ENCODE assay signal across 15 mouse cellular contexts in genomic region chr5:111426249-111426648, GRCm38 (mm10). TPM values are rescaled to one million over a fixed set of nuclear protein-coding genes. Genes with fewer than 3 reads are reported as not detected.
DNase-seq lines count a peak whose midpoint lies in the region; ATAC-seq lines count a peak whose summit lies in the region.
"Had no signal": no experiment of that assay in that cellular context is flagged by ENCODE, and none has a peak within 500 bp of the region (broad histone marks: within the 10 kb centered on the region; RNA-seq: fewer than 3 reads in every experiment).

No protein-coding gene starts in this region.

- peaks cover 51% of the 10 kb centered on the region for H3K27me3 ChIP-seq in limb, embryonic 12.5 days
- H3K27me3 ChIP-seq in limb, embryonic 10.5 days (ENCODE audit: low read depth, poor library complexity, severe bottlenecking) = peaks cover 86% of the 10 kb centered on the region
- no peaks in the 10 kb centered on the region for H3K27me3 ChIP-seq in forebrain, embryonic 16.5 days (replicated peaks; ENCODE audit: control insufficient read depth, insufficient read depth, low read length)
- H3K27me3 ChIP-seq in midbrain, embryonic 10.5 days (ENCODE audit: low read depth, poor library complexity, severe bottlenecking) = no peaks in the 10 kb centered on the region
- H3K27me3 ChIP-seq in heart, embryonic 10.5 days (ENCODE audit: insufficient read depth, poor library complexity, severe bottlenecking) = peaks cover 21% of the 10 kb centered on the region

- no peak overlapping the region for H3K9ac ChIP-seq in limb, embryonic 12.5 days (replicated peaks)
- H3K9ac ChIP-seq in forebrain, embryonic 16.5 days (replicated peaks; ENCODE audit: low read depth, low read length) = peak overlapping the region; percentile 89
- H3K9ac ChIP-seq: liver, embryonic 13.5 days had no signal

- no peaks in the 10 kb centered on the region for H3K9me3 ChIP-seq in limb, embryonic 12.5 days
- H3K9me3 ChIP-seq in limb, embryonic 10.5 days (replicated peaks) = no peaks in the 10 kb centered on the region
- no peaks in the 10 kb centered on the region for H3K9me3 ChIP-seq in forebrain, embryonic 16.5 days (ENCODE audit: control insufficient read depth, low read length)
- H3K9me3 ChIP-seq in midbrain, embryonic 10.5 days (replicated peaks) = no peaks in the 10 kb centered on the region
- H3K9me3 ChIP-seq in heart, embryonic 10.5 days = no peaks in the 10 kb centered on the region
- H3K9me3 ChIP-seq: liver, embryonic 13.5 days had no signal

- 68% methylated on average over 5 of the region's 5 CpGs for WGBS in limb, embryonic 12.5 days
- 71% methylated on average over 5 of the region's 5 CpGs for WGBS in limb, embryonic 10.5 days
- WGBS in forebrain, embryonic 16.5 days = 11% methylated on average over 5 of the region's 5 CpGs
- WGBS in midbrain, embryonic 10.5 days = 62% methylated on average over 5 of the region's 5 CpGs
- 69% methylated on average over 5 of the region's 5 CpGs for WGBS in heart, embryonic 10.5 days

- 0 out of 2 replicates have a peak overlapping the region, but pooled peaks have one; percentile 0 for H3K4me2 ChIP-seq in limb, embryonic 12.5 days
- H3K4me2 ChIP-seq in forebrain, embryonic 16.5 days (ENCODE audit: low read length) = peak overlapping the region; percentile 68
- H3K4me2 ChIP-seq: liver, embryonic 13.5 days had no signal

- H3K36me3 ChIP-seq in limb, embryonic 12.5 days = peaks cover 32% of the 10 kb centered on the region
- peaks cover 17% of the 10 kb centered on the region for H3K36me3 ChIP-seq in limb, embryonic 10.5 days
- 0 out of 2 replicates have a peak, but pooled peaks cover 5% of the 10 kb centered on the region for H3K36me3 ChIP-seq in forebrain, embryonic 16.5 days (ENCODE audit: control insufficient read depth, insufficient read depth)
- H3K36me3 ChIP-seq in midbrain, embryonic 10.5 days = peaks cover 93% of the 10 kb centered on the region
- H3K36me3 ChIP-seq in heart, embryonic 10.5 days = peaks cover 21% of the 10 kb centered on the region

- DNase-seq in limb, embryonic 10.5 days (ENCODE audit: low spot score) = no peak
- no peak for DNase-seq in midbrain, embryonic 10.5 days (ENCODE audit: low spot score)
- no peak for DNase-seq in heart, embryonic 10.5 days (ENCODE audit: low spot score)
- no peak for DNase-seq in heart, adult 8-10 months (ENCODE audit: low spot score)
- DNase-seq in thymus, postnatal 4 days = no peak
- DNase-seq in spleen, postnatal 10 days (ENCODE audit: low spot score in 2 of 2) = no peak
- DNase-seq: adrenal gland, postnatal 36 days; gastrocnemius, postnatal 25 days; heart, postnatal 10 days; liver, embryonic 13.5 days; lung, postnatal 14 days had no signal

- H3K27ac ChIP-seq in limb, embryonic 12.5 days = no peak overlapping the region
- H3K27ac ChIP-seq in limb, embryonic 10.5 days = no peak overlapping the region
- peak overlapping the region; percentile 52 for H3K27ac ChIP-seq in forebrain, embryonic 16.5 days (ENCODE audit: low read length)
- peak overlapping the region; percentile 47; the same call in 1 of the 2 replicates for H3K27ac ChIP-seq in midbrain, embryonic 10.5 days (replicated peaks)
- no peak overlapping the region for H3K27ac ChIP-seq in heart, embryonic 10.5 days
- H3K27ac ChIP-seq: liver, embryonic 13.5 days had no signal

- H3K4me1 ChIP-seq in limb, embryonic 12.5 days (replicated peaks) = peaks cover 70% of the 10 kb centered on the region
- H3K4me1 ChIP-seq in limb, embryonic 10.5 days = peaks cover 18% of the 10 kb centered on the region
- peaks cover 68% of the 10 kb centered on the region for H3K4me1 ChIP-seq in forebrain, embryonic 16.5 days (replicated peaks; ENCODE audit: control insufficient read depth, insufficient read depth, low read length)
- H3K4me1 ChIP-seq in midbrain, embryonic 10.5 days = peaks cover 99% of the 10 kb centered on the region
- H3K4me1 ChIP-seq in heart, embryonic 10.5 days = peaks cover 45% of the 10 kb centered on the region

- H3K4me3 ChIP-seq in limb, embryonic 12.5 days (replicated peaks) = no peak overlapping the region
- H3K4me3 ChIP-seq in limb, embryonic 10.5 days = no peak overlapping the region
- peak overlapping the region; percentile 71 for H3K4me3 ChIP-seq in forebrain, embryonic 16.5 days (replicated peaks; ENCODE audit: low read length)
- H3K4me3 ChIP-seq in midbrain, embryonic 10.5 days = peak overlapping the region; percentile 36; the same call in 1 of the 2 replicates
- H3K4me3 ChIP-seq in heart, embryonic 10.5 days = no peak overlapping the region
- H3K4me3 ChIP-seq: liver, embryonic 13.5 days had no signal

- no peak for ATAC-seq in limb, embryonic 12.5 days (ENCODE audit: insufficient number of reproducible peaks, insufficient read depth, low FRiP score, low TSS enrichment, low read depth)
- no peak for ATAC-seq in forebrain, embryonic 16.5 days
- ATAC-seq: intestine, postnatal 0 days had no signal

RNA-seq across cellular contexts. Expression of gene Mn1, which starts 9.1 kb away (rescaled TPM):
- polyA plus RNA-seq in limb, embryonic 12.5 days (2016; fragmentation: Nextera tagmentation; extraction: Ambion mirVana) = 14.9 and 15.0 TPM in 2 replicates
- 7.4 and 13.1 TPM in 2 replicates for polyA plus RNA-seq in limb, embryonic 10.5 days (2016; fragmentation: Nextera tagmentation; extraction: Ambion mirVana)
- polyA plus RNA-seq in forebrain, embryonic 16.5 days (2015; fragmentation: Nextera tagmentation; extraction: Ambion mirVana) = 99.6 and 106 TPM in 2 replicates
- 53.0 and 63.2 TPM in 2 replicates for polyA plus RNA-seq in midbrain, embryonic 10.5 days (2016; fragmentation: Nextera tagmentation; extraction: Ambion mirVana)
- 6.4 and 7.7 TPM in 2 replicates for polyA plus RNA-seq in heart, embryonic 10.5 days (2016; fragmentation: Nextera tagmentation; extraction: Ambion mirVana)
- 10 to 100 TPM; 13.9 to 21.6 (median 19.8) TPM for total RNA-seq in heart, adult 8-10 months (2022)
- total RNA-seq: monocyte, adult 5-6 weeks had no signal

Comparison
In these comparisons a context has a peak if more than half of its experiments do, and no peak if none do; other contexts are left out.
1. H3K27ac ChIP-seq: peak in forebrain, embryonic 16.5 days (single experiment) and midbrain, embryonic 10.5 days (single experiment); none in limb, embryonic 12.5 days (single experiment), limb, embryonic 10.5 days (single experiment) and heart, embryonic 10.5 days (single experiment).
2. H3K4me3 ChIP-seq: peak in forebrain, embryonic 16.5 days (single experiment) and midbrain, embryonic 10.5 days (single experiment); none in limb, embryonic 12.5 days (single experiment), limb, embryonic 10.5 days (single experiment) and heart, embryonic 10.5 days (single experiment).